Mouse (Mus musculus) forebrain, embryonic 14.5 days (tissue): ENCODE results near the gene Igsf8. TPM values are rescaled to one million over a fixed set of nuclear protein-coding genes. Genes with fewer than 3 reads are reported as not detected.
A peak's percentile ranks its signal among the peaks of the same experiment; 100 is the strongest.

Source experiments
- ATAC-seq: fragments of 200-750 bp; cut with Nextera tagmentation; 2 replicates; pipeline ENCODE4 v1.8.0; 2017; ENCODE audit warnings: mild to moderate bottlenecking, moderate library complexity
- DNase-seq: peaks from one replicate; pipeline ENCODE4 v3.0.0-alpha.2; 2015; ENCODE audit warnings: low spot score
- H3K27ac ChIP-seq: fragments of 300-500 bp; sonication (generic); 2 replicates; pipeline ENCODE4 v1.5.1; 2014; ENCODE audit warnings: low read depth, mild to moderate bottlenecking, control low read depth, low read length, moderate library complexity
- H3K27me3 ChIP-seq: fragments of 300-500 bp; sonication (generic); replicated peaks from 2 replicates; pipeline ENCODE4 v1.6.1; 2014; ENCODE audit warnings: low read length, control low read depth, mixed read lengths; ENCODE audit not compliant: control insufficient read depth, insufficient read depth
- H3K36me3 ChIP-seq: fragments of 300-500 bp; sonication (generic); 2 replicates; pipeline ENCODE4 v1.6.1; 2014; ENCODE audit warnings: low read length, control low read depth; ENCODE audit not compliant: control insufficient read depth, insufficient read depth
- H3K4me1 ChIP-seq: fragments of 300-500 bp; sonication (generic); 2 replicates; pipeline ENCODE4 v1.6.1; 2014; ENCODE audit warnings: antibody characterized with exemption, low read length, control low read depth; ENCODE audit not compliant: control insufficient read depth, insufficient read depth
- H3K4me2 ChIP-seq: fragments of 300-500 bp; sonication (generic); 2 replicates; pipeline ENCODE4 v1.6.1; 2014; ENCODE audit warnings: mild to moderate bottlenecking, control low read depth, low read length
- H3K4me3 ChIP-seq: fragments of 300-500 bp; sonication (generic); 2 replicates; pipeline ENCODE4 v1.5.1; 2014; ENCODE audit warnings: low read depth, low read length, control low read depth
- H3K9ac ChIP-seq: fragments of 300-500 bp; sonication (generic); 2 replicates; pipeline ENCODE4 v1.6.1; 2014; ENCODE audit warnings: mild to moderate bottlenecking, low read length, control low read depth, moderate library complexity
- H3K9me3 ChIP-seq: fragments of 300-500 bp; sonication (generic); replicated peaks from 2 replicates; pipeline ENCODE4 v1.6.1; 2016; ENCODE audit warnings: low read length, control low read depth, mixed read lengths; ENCODE audit not compliant: control insufficient read depth
- WGBS: fragments of 180-500 bp; shearing (Covaris S2); extraction: QIAGEN DNeasy Blood & Tissue Kit; methylation state at CpG from one replicate; pipeline ENCODE4 v1.1.7; 2014; 5-methylcytosine and 5-hydroxymethylcytosine counted together
- polyA plus RNA-seq: library from polyadenylated mRNA; unstranded; fragments of >200 nt; fragmentation: Nextera tagmentation; extraction: Ambion mirVana; gene quantifications from 2 replicates; pipeline ENCODE4 v1.2.1, GENCODE M21; 2014

The Igsf8 gene
- polyA plus RNA-seq, 1 experiment from 2014 or later: 147 TPM

DNA sequence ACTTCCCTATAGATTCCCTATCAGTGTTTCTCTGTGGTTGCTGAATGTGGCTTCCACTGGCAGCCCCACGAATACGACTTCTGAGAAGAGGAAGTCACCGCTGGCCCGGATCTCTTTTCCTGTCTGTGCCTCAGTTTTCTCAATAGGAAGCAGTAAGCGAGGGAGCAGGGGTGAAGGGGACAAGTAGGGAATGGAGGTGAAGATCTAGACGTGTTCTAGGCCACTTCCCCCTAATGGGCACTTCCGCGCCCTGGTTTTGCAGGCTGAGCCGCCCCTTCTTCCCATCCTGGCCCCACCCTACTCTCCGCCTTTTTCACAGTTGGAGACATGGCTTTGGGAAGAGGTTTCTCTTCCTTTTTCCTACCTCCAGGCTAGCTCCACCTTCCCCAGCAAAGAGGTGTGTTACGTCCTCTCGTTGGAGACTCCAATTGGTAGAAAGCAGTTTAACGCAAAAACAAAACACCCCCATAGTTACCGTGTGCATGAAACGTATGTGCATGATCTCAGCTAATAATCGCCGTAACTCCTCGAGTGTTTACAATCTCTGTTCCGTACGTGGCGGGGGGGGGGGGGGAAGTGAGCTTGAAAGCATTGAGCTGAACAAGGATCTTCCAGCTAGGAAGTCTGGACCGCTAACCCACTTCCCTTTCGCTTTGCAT, 49.9 kb downstream of the Igsf8 start:
- Histone ChIP-seq H3K36me3 (peaks cover 5% of the 10 kb centered on the region), H3K27me3 (no peaks in the 10 kb centered on the region), H3K9ac (peak overlapping the region; percentile 76), H3K4me2 (peak overlapping the region; percentile 68), H3K9me3 (no peaks in the 10 kb centered on the region), H3K27ac (peak overlapping the region; percentile 75), H3K4me3 (peak overlapping the region; percentile 70), H3K4me1 (peaks cover 46% of the 10 kb centered on the region)
- WGBS: 11% methylated on average over 23 of the region's 23 CpGs
- ATAC-seq (no peak), DNase-seq (peak; percentile 71)

DNA sequence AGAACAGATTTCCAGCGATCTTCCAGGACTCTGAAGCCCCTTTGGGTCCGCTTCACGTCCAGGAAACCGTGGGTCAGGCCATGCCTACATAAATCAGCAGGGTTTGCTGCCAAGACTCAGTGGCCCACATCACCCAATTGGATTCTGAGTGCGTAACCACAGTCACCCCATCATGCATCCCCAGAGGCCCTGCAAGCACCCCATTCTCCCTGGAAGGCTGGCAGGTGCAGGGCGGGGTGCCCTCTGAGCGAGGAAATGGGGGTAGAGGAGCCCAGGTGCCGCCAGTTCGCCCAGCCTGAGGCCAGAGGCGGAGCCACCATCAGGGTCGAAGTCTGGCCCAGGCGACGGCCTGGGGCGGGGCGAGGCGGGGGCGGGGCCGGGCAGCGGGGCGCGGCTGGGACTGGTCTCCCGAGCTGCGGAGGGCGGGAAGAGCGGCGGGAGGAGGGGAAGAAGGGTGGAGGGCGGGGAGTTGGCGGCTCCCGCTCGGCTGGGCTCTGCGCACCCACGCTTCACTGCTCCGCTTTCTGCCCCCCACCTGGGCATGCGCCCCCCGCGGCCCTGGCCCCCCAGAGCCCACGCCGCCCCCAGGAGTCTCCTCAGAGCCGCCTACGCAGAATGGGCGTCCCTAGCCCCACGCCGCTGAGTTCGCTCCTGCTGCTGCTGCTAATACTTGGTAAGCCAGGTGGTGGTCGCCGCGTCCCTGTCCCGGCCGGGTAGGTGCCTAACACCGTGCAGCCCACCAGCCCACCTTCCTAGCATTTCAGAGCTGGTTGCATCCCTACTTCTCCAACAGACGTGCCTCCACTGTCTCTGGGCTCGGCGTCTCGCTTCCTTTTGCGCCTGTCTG, 50.7 kb downstream of the Igsf8 start:
- peak overlapping the region; percentile 68 for H3K4me2 ChIP-seq
- peaks cover 12% of the 10 kb centered on the region for H3K36me3 ChIP-seq
- H3K9me3 ChIP-seq: no peaks in the 10 kb centered on the region
- peak overlapping the region; percentile 76 for H3K9ac ChIP-seq
- no peaks in the 10 kb centered on the region for H3K27me3 ChIP-seq
- WGBS: under 1% methylated on average over 31 of the region's 55 CpGs
- peak; percentile 87 for DNase-seq
- H3K4me3 ChIP-seq: peak overlapping the region; percentile 70
- peak overlapping the region; percentile 75 for H3K27ac ChIP-seq
- ATAC-seq: peak; percentile 69
- peaks cover 43% of the 10 kb centered on the region for H3K4me1 ChIP-seq

DNA sequence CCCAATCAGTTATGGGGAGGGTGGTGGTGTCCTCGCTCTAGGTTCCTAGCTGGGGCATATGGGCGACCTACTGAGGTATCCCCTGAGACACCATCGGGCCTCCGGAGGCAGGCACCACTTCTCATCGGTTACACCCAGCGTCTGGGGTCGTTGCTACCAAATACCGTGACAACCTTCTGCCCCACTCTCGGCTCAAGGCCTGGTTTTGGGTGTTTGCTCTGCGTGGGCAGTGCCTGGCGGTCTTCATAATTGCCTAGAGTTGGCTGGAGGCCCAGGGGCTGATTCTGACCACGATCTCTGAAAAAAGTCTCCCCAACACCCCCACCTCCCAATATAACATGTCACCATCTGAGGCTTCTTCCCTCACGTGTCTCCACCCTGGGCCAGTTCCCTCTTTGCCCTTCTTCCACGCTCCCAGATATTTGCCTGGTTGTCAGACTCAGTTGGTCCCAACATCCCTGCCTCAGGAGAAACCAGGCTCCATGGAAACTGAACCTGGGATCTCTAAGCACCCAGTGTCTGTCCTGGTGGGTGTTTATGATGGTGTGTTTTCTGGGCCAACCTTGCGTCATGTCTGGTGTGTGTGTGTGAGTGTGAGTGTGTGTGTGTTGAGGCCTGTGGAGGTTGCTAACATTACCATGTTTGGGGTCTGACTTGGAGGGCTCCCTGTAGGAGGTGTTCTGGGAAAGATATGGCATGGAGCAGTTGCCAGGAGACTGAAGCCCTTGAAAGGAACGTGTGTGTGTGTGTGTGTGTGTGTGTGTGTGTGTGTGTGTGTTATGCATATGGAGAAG, 51.5 kb downstream of the Igsf8 start:
- Histone ChIP-seq H3K36me3 (peaks cover 20% of the 10 kb centered on the region), H3K27me3 (no peaks in the 10 kb centered on the region), H3K9ac (peak overlapping the region; percentile 76), H3K4me1 (peaks cover 45% of the 10 kb centered on the region), H3K4me3 (peak overlapping the region; percentile 70), H3K4me2 (peak overlapping the region; percentile 68), H3K9me3 (no peaks in the 10 kb centered on the region), H3K27ac (peak overlapping the region; percentile 92; the same call in 1 of the 2 replicates)
- DNase-seq (no peak), ATAC-seq (no peak)
- WGBS: 6% methylated on average over 16 of the region's 16 CpGs

DNA sequence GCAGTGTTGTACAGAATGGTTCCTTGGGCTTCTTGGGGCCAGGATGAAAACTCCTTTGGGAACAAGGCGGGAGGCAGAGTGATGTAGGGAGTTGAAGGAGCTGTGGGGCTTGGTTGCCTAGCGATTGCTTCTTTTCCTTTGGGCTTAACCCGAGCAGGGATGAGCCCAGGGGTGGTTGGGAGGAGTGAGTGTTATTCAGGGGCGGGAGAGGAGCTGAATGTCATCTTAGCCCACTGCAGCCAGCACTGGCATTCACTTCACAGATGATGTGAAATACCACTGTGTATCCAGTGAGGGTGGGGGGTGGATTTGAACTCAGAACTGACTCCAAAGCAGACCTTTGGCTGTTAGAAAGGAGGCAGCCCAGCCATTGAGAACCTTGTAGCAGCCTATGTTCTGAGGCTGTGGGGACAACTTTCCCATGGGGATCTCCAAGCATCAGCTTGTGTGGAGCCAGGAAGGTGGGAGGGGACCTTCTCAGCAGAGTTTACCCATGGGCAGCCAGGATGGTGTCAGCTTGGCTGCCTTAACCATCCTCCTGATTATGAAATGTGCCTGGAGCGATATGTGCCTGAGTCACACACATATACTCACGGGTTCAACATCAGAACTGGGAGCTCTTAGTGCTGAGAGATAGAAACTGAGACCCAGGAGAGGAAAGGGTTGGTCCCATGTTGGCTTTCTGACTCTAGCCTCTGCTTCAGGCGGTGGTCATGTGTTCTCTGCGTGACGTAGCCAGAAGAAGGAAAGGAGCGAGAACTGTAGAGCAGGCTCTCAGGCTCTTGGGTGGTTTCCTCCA, 52.4 kb downstream of the Igsf8 start:
- DNase-seq: no peak
- 65% methylated on average over 10 of the region's 10 CpGs for WGBS
- no peak for ATAC-seq
- Histone ChIP-seq H3K36me3 (peaks cover 28% of the 10 kb centered on the region), H3K27ac (peak overlapping the region; percentile 92), H3K27me3 (no peaks in the 10 kb centered on the region), H3K9me3 (no peaks in the 10 kb centered on the region), H3K9ac (peak overlapping the region; percentile 76), H3K4me3 (peak overlapping the region; percentile 70), H3K4me2 (peak overlapping the region; percentile 68), H3K4me1 (peaks cover 50% of the 10 kb centered on the region)

DNA sequence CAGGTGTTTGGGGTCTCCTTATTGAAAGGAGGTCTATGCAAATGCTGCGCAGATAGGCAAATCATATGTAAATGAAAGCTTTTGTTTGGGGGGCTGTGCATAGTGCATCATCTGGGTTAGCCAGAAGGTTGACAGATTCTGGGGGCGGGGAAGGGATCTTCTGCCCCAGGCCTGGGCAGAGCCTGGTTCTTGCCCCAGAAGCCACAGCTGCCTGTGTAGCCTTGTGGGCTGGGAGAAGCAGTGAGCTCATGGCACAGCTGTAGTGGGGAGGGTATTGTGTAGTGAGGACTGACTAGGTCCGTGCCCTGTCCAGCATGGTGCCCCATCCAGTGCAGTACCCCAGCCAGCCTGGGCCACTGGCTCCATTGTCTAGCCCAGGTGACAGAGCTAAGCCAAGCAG, 53.5 kb downstream of the Igsf8 start:
- Histone ChIP-seq H3K36me3 (peaks cover 35% of the 10 kb centered on the region), H3K27me3 (no peaks in the 10 kb centered on the region), H3K9ac (peak overlapping the region; percentile 50), H3K27ac (peak overlapping the region; percentile 92), H3K4me3 (0 out of 2 replicates have a peak overlapping the region, but pooled peaks have one; percentile 14), H3K9me3 (no peaks in the 10 kb centered on the region), H3K4me2 (peak overlapping the region; percentile 68), H3K4me1 (peaks cover 43% of the 10 kb centered on the region)
- 16% methylated on average over 3 of the region's 3 CpGs for WGBS
- DNase-seq (peak; percentile 85), ATAC-seq (peak; percentile 33)

DNA sequence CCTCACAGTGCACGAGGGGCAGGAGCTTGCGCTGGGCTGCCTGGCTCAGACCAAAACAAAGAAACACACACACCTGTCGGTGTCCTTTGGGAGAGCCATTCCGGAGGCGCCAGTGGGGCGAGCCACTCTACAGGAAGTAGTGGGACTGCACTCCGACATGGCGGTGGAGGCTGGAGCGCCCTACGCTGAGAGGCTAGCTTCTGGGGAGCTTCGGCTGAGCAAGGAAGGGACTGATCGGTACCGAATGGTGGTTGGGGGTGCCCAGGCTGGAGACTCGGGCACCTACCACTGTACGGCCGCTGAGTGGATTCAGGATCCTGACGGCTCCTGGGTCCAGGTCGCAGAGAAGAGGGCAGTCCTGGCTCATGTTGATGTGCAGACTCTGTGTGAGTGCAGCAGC, 56.0 kb downstream of the Igsf8 start:
- no peak for DNase-seq
- H3K27me3 ChIP-seq: no peaks in the 10 kb centered on the region
- ATAC-seq: no peak
- H3K9me3 ChIP-seq: no peaks in the 10 kb centered on the region
- H3K27ac ChIP-seq: peak overlapping the region; percentile 74
- 61% methylated on average over 18 of the region's 18 CpGs for WGBS
- no peak overlapping the region for H3K4me3 ChIP-seq
- peaks cover 40% of the 10 kb centered on the region for H3K4me1 ChIP-seq
- peak overlapping the region; percentile 41; the same call in 1 of the 2 replicates for H3K9ac ChIP-seq
- H3K4me2 ChIP-seq: no peak overlapping the region
- H3K36me3 ChIP-seq: peaks cover 49% of the 10 kb centered on the region

DNA sequence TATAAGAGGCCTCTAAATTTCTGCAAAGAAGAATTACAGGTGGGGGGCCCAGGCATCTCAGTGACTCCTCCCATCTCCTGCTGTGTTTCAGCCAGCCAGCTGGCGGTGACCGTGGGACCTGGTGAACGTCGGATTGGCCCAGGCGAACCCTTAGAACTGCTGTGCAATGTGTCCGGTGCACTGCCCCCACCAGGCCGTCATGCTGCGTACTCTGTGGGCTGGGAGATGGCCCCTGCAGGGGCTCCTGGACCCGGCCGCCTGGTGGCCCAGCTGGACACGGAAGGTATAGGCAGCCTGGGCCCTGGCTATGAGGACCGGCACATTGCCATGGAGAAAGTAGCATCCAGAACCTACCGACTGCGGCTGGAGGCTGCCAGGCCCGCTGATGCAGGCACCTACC, 56.5 kb downstream of the Igsf8 start:
- H3K4me2 ChIP-seq: no peak overlapping the region
- H3K27ac ChIP-seq: peak overlapping the region; percentile 74
- peaks cover 49% of the 10 kb centered on the region for H3K36me3 ChIP-seq
- H3K4me3 ChIP-seq: no peak overlapping the region
- ATAC-seq: no peak
- peak overlapping the region; percentile 41; the same call in 1 of the 2 replicates for H3K9ac ChIP-seq
- 61% methylated on average over 15 of the region's 15 CpGs for WGBS
- no peaks in the 10 kb centered on the region for H3K27me3 ChIP-seq
- peaks cover 44% of the 10 kb centered on the region for H3K4me1 ChIP-seq
- H3K9me3 ChIP-seq: no peaks in the 10 kb centered on the region
- DNase-seq: no peak

DNA sequence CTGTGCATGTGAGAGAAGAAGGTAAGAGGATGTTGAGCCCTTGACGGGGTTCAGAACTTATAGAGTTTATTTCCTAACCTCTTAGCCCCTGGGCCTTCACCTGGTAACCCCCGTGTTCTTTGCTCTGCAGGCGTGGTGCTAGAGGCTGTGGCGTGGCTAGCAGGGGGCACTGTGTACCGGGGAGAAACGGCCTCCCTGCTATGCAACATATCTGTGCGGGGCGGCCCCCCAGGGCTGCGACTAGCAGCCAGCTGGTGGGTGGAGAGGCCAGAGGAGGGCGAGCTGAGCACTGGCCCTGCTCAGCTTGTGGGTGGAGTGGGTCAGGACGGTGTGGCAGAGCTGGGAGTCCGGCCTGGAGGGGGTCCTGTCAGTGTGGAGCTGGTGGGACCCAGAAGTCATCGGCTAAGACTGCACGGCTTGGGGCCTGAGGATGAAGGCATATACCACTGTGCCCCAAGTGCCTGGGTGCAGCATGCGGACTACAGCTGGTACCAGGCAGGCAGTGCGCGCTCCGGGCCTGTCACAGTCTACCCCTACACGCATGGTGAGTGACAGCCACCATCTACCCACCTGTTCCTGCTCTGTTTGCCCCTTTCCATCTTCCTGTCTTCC, 57.1 kb downstream of the Igsf8 start:
- 80% methylated on average over 19 of the region's 19 CpGs for WGBS

More for the DNA sequence above, 57.1 kb downstream of the Igsf8 start:
- H3K4me1 ChIP-seq: peaks cover 39% of the 10 kb centered on the region
- DNase-seq (no peak), ATAC-seq (no peak)
- H3K4me2 ChIP-seq: no peak overlapping the region
- no peaks in the 10 kb centered on the region for H3K9me3 ChIP-seq
- no peaks in the 10 kb centered on the region for H3K27me3 ChIP-seq
- H3K27ac ChIP-seq: peak overlapping the region; percentile 74; the same call in 1 of the 2 replicates
- H3K36me3 ChIP-seq: peaks cover 49% of the 10 kb centered on the region
- peak overlapping the region; percentile 41; the same call in 1 of the 2 replicates for H3K9ac ChIP-seq
- H3K4me3 ChIP-seq: no peak overlapping the region
